Comparison of ENCODE assay signal across 17 mouse cellular contexts in the genomic region with DNA sequence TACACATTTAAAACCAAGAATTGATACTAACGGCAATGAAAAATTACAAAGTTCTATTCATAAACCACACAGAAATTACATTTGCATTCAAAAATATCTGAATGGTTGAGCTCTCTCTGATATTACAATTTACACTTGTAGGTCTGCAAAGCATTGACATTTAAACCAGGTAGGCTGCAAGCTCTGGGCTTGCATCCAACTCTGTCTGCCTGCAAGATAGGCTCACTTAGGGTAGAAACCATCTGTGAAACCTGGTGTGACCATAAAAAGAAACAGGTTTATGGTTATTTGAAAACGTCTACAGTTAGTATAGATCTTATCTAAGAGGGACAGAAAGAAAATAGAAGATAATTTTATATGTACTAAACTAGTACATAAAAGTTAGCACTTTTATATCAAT. TPM values are rescaled to one million over a fixed set of nuclear protein-coding genes. Genes with fewer than 3 reads are reported as not detected.
DNase-seq lines count a peak whose midpoint lies in the region; ATAC-seq lines count a peak whose summit lies in the region.
"Had no signal": no experiment of that assay in that cellular context is flagged by ENCODE, and none has a peak within 500 bp of the region (broad histone marks: within the 10 kb centered on the region; RNA-seq: fewer than 3 reads in every experiment).

No protein-coding gene starts in this region.

- no peak overlapping the region for H3K9ac ChIP-seq in embryonic facial prominence, embryonic 14.5 days (ENCODE audit: low read depth, low read length)
- no peak overlapping the region for H3K9ac ChIP-seq in liver, embryonic 12.5 days
- H3K9ac ChIP-seq: limb, embryonic 12.5 days had no signal

- H3K4me1 ChIP-seq in embryonic facial prominence, embryonic 14.5 days (ENCODE audit: control insufficient read depth, insufficient read depth, low read length), result no peaks in the 10 kb centered on the region; the same call in 1 of the 2 replicates
- no peaks in the 10 kb centered on the region for H3K4me1 ChIP-seq in embryonic facial prominence, embryonic 10.5 days
- no peaks in the 10 kb centered on the region for H3K4me1 ChIP-seq in liver, embryonic 12.5 days
- H3K4me1 ChIP-seq: limb, embryonic 12.5 days had no signal

- ATAC-seq in embryonic facial prominence, embryonic 14.5 days (ENCODE audit: low read depth), result no peak
- ATAC-seq in liver, embryonic 12.5 days, result no peak
- ATAC-seq: intestine, postnatal 0 days had no signal

- H3K9me3 ChIP-seq in embryonic facial prominence, embryonic 14.5 days (ENCODE audit: control insufficient read depth, low read length), result no peaks in the 10 kb centered on the region
- no peaks in the 10 kb centered on the region for H3K9me3 ChIP-seq in embryonic facial prominence, embryonic 10.5 days
- no peaks in the 10 kb centered on the region for H3K9me3 ChIP-seq in liver, embryonic 12.5 days (replicated peaks)
- H3K9me3 ChIP-seq: limb, embryonic 12.5 days had no signal

- peak; percentile 63 for DNase-seq in embryonic facial prominence, embryonic 14.5 days (ENCODE audit: low spot score)
- no peak for DNase-seq in embryonic facial prominence, embryonic 10.5 days (ENCODE audit: low spot score)
- peak; percentile 22 for DNase-seq in layer of hippocampus, adult 11-12 months (ENCODE audit: low spot score)
- DNase-seq in layer of hippocampus, postnatal 36 days, result no peak
- peak; percentile 26 to 33 for DNase-seq in right cerebral cortex, adult 2 months (ENCODE audit: low spot score in 2 of 2)
- DNase-seq in right cerebral cortex, postnatal 36 days (ENCODE audit: low spot score in 2 of 2), result no peak
- DNase-seq in urinary bladder, adult 18-20 months (ENCODE audit: low spot score in 2 of 2), result no peak
- DNase-seq: gastrocnemius, postnatal 36 days; midbrain, embryonic 14.5 days had no signal

- WGBS in embryonic facial prominence, embryonic 14.5 days, result 47% methylated on average over 2 of the region's 2 CpGs
- 86% methylated on average over 2 of the region's 2 CpGs for WGBS in embryonic facial prominence, embryonic 10.5 days
- WGBS in liver, embryonic 12.5 days (ENCODE audit: insufficient replicate concordance), result 52% methylated on average over 2 of the region's 2 CpGs

- no peaks in the 10 kb centered on the region for H3K36me3 ChIP-seq in embryonic facial prominence, embryonic 14.5 days (ENCODE audit: control insufficient read depth, insufficient read depth, low read length)
- H3K36me3 ChIP-seq in embryonic facial prominence, embryonic 10.5 days (replicated peaks), result no peaks in the 10 kb centered on the region
- H3K36me3 ChIP-seq in liver, embryonic 12.5 days, result no peaks in the 10 kb centered on the region
- H3K36me3 ChIP-seq: limb, embryonic 12.5 days had no signal

- no peaks in the 10 kb centered on the region for H3K27me3 ChIP-seq in embryonic facial prominence, embryonic 14.5 days (replicated peaks; ENCODE audit: control insufficient read depth, insufficient read depth, low read length)
- no peaks in the 10 kb centered on the region for H3K27me3 ChIP-seq in embryonic facial prominence, embryonic 10.5 days (replicated peaks; ENCODE audit: low read depth, poor library complexity, severe bottlenecking)
- no peaks in the 10 kb centered on the region for H3K27me3 ChIP-seq in liver, embryonic 12.5 days (replicated peaks)
- H3K27me3 ChIP-seq: limb, embryonic 12.5 days had no signal

- H3K4me3 ChIP-seq in embryonic facial prominence, embryonic 14.5 days (ENCODE audit: low read depth, low read length), result no peak overlapping the region
- no peak overlapping the region for H3K4me3 ChIP-seq in embryonic facial prominence, embryonic 10.5 days
- H3K4me3 ChIP-seq in liver, embryonic 12.5 days, result no peak overlapping the region
- H3K4me3 ChIP-seq: limb, embryonic 12.5 days had no signal

- H3K27ac ChIP-seq in embryonic facial prominence, embryonic 14.5 days (replicated peaks; ENCODE audit: low read depth, low read length), result no peak overlapping the region
- H3K27ac ChIP-seq in embryonic facial prominence, embryonic 10.5 days (replicated peaks), result no peak overlapping the region
- H3K27ac ChIP-seq in liver, embryonic 12.5 days, result no peak overlapping the region
- H3K27ac ChIP-seq: limb, embryonic 12.5 days had no signal

- no peak overlapping the region for H3K4me2 ChIP-seq in embryonic facial prominence, embryonic 14.5 days (ENCODE audit: low read depth, low read length)
- H3K4me2 ChIP-seq in liver, embryonic 12.5 days, result no peak overlapping the region
- H3K4me2 ChIP-seq: limb, embryonic 12.5 days had no signal

RNA-seq across cellular contexts. Expression of a gene that starts 1.6 kb away (rescaled TPM):
- polyA plus RNA-seq in embryonic facial prominence, embryonic 14.5 days (2014; fragmentation: Nextera tagmentation; extraction: Ambion mirVana), result 0.38 and 1.8 TPM in 2 replicates
- not detected in 2 replicates for polyA plus RNA-seq in embryonic facial prominence, embryonic 10.5 days (2016; fragmentation: Nextera tagmentation; extraction: Ambion mirVana)
- total RNA-seq in layer of hippocampus, postnatal 36 days (2021), result not detected
- polyA plus RNA-seq in liver, embryonic 12.5 days (2016; fragmentation: Nextera tagmentation; extraction: Ambion mirVana), result not detected in 2 replicates
- total RNA-seq: adrenal gland, postnatal 14 days; common myeloid progenitor, adult 5-6 weeks had no signal
- polyA plus RNA-seq: hindbrain, embryonic 11.5 days; intestine, postnatal 0 days; large intestine, adult 2 months; limb, embryonic 12.5 days; midbrain, embryonic 14.5 days; neural tube, embryonic 14.5 days had no signal

Comparison
In these comparisons a context has a peak if more than half of its experiments do, and no peak if none do; other contexts are left out.
1. DNase-seq: peak in embryonic facial prominence, embryonic 14.5 days (single experiment), layer of hippocampus, adult 11-12 months (single experiment) and right cerebral cortex, adult 2 months (2 of 2); none in embryonic facial prominence, embryonic 10.5 days (single experiment), layer of hippocampus, postnatal 36 days (0 of 2), right cerebral cortex, postnatal 36 days (0 of 2) and urinary bladder, adult 18-20 months (0 of 2).